Mouse (Mus musculus) layer of hippocampus, adult 8-10 months (tissue): Measurements from ENCODE around the gene Copa. TPM values are rescaled to one million over a fixed set of nuclear protein-coding genes. Genes with fewer than 3 reads are reported as not detected.
A peak's percentile ranks its signal among the peaks of the same experiment; 100 is the strongest.

Source experiments
- DNase-seq, 2 experiments: peaks; one replicate each; pipeline ENCODE4 v3.0.0; 2022; ENCODE audit warnings: low spot score in 2 of 2
- total RNA-seq, 4 experiments: library from RNA; stranded (reverse); gene quantifications; 2 replicates each; pipeline ENCODE4 v1.2.4; 2022

The Copa gene
- total RNA-seq, 4 experiments from 2014 or later = 149 to 159 (median 151) TPM

DNA sequence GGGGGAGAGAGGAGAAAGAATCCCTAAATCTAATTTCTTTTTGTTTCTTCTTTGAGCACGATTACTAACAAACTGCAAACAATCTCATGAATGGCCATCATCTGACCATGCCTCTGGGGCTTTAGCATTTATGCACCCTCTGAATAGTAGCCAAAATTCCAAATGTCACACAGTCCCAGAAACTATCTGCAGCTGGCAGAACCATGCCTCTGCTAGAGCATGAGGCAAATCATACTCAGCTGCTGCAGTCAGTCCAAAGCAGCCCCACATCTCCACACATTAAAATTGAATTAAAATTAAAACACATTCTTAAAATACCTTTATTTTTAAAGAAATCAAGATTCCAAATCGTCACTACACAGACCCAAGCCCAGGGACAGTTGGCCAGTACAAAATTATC lies 57.8 kb downstream of the Copa start:
- DNase-seq = no peak

GRCm38 (mm10) chr1:172140825-172141224 lies 58.5 kb downstream of the Copa start:
- DNase-seq = no peak

DNA sequence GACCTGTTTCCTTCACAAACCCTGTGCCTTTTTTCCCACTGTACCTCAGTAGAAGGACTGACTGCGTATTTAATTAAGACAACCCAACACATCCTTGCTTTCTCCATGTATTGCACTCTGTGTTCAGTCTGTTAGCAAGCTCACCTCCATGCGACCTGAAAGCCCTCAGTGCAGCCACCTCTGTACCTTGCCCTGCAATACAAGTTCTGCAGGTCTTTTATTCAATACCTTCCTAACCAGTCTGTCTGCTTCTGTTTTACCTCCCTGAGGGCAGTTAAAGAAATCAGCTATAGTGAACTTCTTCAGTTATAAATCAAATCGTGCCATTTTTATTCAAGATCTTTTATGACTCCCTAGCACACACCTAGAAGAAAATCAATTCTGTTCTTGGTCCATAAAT lies 59.2 kb downstream of the Copa start:
- no peak for DNase-seq

DNA sequence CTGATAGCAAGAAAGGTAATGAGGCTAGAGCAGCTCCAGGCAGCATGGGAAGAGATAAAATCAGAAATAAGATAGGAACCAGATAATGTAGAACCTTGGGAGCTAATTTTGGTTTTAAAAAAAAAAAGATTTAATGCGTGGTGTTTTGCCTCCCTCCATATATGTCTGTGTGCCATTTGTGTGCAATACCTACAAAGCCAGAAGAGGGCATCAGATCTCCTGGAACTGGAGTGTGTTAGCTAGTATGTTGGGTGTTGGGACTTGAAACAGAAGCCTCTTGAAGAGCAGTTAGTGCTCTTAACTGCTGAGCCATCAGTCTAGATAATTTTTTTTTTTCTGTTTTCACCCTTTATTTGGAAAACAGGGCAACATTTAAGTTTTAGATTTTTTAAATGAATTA lies 61.2 kb downstream of the Copa start:
- DNase-seq = peak in 1 of 2 experiments; percentile 48

GRCm38 (mm10) chr1:172147835-172148278 lies 65.5 kb downstream of the Copa start, which contains the start of gene Dcaf8:
Gene Dcaf8 (plus strand): TSS chr1:172148084.
- peak; percentile 94 to 95 for DNase-seq

GRCm38 (mm10) chr1:172148279-172148954 lies 66.1 kb downstream of the Copa start:
- DNase-seq = peak in 1 of 2 experiments; percentile 46

DNA sequence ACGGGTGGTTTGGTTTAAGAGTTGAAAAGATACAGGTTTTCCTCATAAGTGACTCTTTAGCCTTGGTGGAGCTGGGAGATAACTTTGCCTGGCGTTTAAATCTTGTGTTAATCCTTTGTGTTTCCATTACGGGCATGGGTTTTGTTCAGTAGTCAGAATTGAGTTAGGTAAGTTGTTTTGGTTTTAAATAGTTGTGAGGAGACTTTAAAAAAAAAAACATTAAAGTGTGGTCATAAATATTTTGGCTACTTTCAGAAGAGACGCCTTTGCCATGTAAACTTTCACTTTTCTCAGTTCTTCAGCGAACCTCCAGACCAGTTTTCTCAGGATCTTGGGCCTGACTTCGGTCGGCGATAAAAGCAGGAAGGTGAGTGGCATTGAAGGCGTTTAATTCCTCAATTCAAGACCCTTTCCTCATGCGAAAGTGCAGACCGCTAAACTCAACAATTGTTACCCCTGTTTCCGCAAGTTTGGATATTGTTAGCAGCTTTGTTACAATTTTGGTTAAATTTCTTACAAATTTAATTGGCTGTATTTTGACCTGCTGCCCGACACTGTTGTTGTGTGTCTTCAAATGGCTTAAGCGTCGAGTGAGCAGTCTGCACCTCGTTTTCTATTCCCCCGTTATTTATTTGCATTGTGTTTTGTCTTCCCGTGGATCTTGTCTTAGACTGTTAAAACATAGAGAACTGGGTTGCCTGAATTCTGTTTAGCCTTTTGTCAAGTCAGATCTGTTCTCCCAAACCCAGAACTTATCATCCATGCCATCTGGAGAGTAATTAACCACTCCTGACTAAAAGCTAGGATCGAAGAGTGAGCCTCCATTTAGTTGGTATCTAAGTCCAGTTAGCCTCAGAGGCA lies 66.9 kb downstream of the Copa start:
- no peak for DNase-seq

DNA sequence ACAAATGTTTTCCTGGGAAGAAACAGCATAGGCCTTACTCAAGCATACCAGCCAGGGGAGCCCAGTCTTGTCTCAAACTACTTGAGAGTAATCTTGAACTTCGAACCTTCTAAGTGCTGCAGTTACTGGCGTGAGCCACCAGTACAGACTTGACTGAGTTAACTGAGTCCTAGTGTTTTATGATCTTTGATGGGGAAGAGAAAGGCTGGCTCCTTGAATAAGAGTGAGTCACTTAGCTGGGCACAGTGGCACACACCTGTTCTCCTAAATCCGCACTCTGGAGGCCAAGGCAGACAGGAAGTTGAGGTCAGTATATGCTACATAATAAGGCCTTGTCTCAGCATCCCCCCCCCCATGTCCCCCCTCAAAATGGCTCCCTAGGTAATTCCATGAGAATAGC lies 72.2 kb downstream of the Copa start:
- no peak for DNase-seq

DNA sequence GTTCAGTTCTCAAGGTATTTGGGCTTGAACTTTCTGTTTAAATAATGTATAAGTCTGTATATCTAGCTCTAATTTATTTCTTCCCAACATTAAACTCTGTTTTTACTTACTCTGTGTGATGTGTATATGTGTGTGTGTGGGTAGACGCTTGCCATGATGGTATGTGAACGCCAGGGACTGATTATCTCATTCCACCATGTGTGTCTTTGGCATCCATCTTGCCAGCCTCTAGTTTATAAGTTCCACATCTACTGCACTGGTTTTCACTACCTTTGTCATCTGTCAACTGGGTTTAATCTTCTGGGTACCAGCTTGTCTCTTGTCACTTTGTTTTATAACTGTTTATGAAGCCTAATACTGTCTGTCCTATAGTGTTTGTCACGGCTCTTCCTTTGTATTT lies 73.2 kb downstream of the Copa start:
- no peak for DNase-seq

- DNase-seq = no peak
Observed at GRCm38 (mm10) chr1:172159970-172160369, 77.6 kb downstream of the Copa start.

DNA sequence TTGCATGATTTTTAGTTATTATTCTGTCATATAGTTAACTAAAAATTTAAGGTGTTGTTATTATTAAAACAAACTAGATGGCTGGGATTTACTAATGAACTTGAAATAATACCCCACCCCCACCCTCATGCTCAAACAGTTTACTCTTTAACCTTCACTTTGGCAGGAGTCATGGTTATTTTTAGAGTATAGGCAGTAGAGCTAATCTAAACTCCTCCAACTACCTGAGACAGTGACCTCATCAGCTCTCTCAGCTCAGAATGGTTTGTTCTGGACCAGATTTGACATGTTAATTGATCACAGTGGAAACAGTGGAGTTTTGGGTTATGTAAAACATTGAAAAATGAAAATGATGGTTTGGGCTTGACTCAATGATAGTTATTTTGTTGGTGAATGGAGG lies 78.2 kb downstream of the Copa start:
- no peak for DNase-seq

DNA sequence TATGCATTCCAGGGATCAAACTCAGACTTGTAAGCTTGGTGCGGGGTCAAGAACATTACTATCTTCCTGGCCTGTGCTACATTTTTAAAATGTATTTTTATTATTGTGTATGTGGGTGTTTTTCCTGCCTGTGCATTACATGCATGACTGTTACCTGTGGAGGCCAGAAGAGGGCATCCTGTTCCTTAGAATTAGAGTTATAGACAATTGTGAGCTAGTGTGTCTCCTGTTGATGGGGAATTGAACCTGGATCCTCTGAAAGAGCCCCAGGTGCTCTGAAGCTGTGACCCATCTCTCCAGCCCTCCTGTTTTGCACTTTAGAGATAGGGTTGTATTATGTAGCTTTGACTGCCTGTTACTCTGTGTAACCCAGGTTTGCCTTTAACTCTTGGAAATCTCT lies 79.7 kb downstream of the Copa start:
- no peak for DNase-seq

- DNase-seq = no peak
Observed at GRCm38 (mm10) chr1:172162959-172163358, 80.6 kb downstream of the Copa start.

DNA sequence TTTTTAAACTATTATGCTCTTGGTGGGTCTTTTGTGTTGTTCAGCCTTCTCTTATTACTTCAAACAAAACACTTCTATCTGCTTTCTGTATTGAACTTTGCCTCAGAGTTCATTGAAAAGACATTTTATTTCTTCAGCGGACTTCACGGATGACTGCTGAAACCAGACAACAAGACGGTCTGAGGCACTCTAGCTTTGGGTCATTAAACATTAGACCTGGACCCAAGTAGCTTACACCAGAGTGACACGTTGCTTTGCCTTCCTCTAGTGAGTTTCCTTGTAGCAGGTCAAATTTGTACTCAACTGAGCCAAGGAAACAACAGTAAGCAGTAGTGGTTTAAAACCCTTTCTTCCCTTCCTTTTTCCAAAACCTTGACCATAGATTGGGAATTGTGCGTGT lies 85.6 kb downstream of the Copa start:
- DNase-seq = no peak

GRCm38 (mm10) chr1:172169809-172170208 lies 87.5 kb downstream of the Copa start:
- DNase-seq = no peak

Other genes starting within 250 kb of the Copa start
- 10 to 100 TPM in 2 of 4 experiments, 1 to 10 TPM in 2; 1.9 to 22.4 (median 11.1) TPM for gene Cd84, start 242.8 kb upstream of the Copa start, total RNA-seq
- under 1 TPM in 3 of 4 experiments, not detected in 1; 0.12 to 0.61 (median 0.43) TPM for gene Gm10521, start 186.9 kb upstream of the Copa start, total RNA-seq
- 1 to 10 TPM in 1 of 4 experiments, under 1 TPM in 1, not detected in 2; 0.89 to 1.3 TPM for gene Slamf6, start 165.0 kb upstream of the Copa start, total RNA-seq
- gene Vangl2, start 54.1 kb upstream of the Copa start, total RNA-seq = 10 to 100 TPM; 11.1 to 16.9 (median 14.8) TPM
- gene Nhlh1, start 25.0 kb upstream of the Copa start, total RNA-seq = under 1 TPM; 0.58 to 0.98 (median 0.76) TPM
- 10 to 100 TPM; 63.2 to 72.4 (median 66.6) TPM for gene Ncstn, start 266 bp downstream of the Copa start, total RNA-seq
- gene Pex19, start 44.2 kb downstream of the Copa start, total RNA-seq = 10 to 100 TPM; 86.3 to 97.0 (median 91.7) TPM
- gene Dcaf8, start 65.6 kb downstream of the Copa start, total RNA-seq = 100 to 1,000 TPM; 111 to 123 (median 119) TPM
- gene Pea15a, start 124.3 kb downstream of the Copa start, total RNA-seq = 100 to 1,000 TPM; 445 to 463 (median 462) TPM
- under 1 TPM in 3 of 4 experiments, not detected in 1; 0.67 to 0.91 (median 0.78) TPM for gene Casq1, start 137.3 kb downstream of the Copa start, total RNA-seq
- not detected for gene Atp1a4, start 175.9 kb downstream of the Copa start, total RNA-seq
- gene Igsf8, start 179.1 kb downstream of the Copa start, total RNA-seq = 100 to 1,000 TPM; 226 to 260 (median 236) TPM
- gene Atp1a2, start 215.5 kb downstream of the Copa start, total RNA-seq = 100 to 1,000 TPM; 613 to 678 (median 645) TPM
- gene Kcnj9, start 246.8 kb downstream of the Copa start, total RNA-seq = 10 to 100 TPM; 66.5 to 88.7 (median 77.5) TPM